Comparison of ENCODE assay signal across 16 mouse cellular contexts in genomic region chr3:122176018-122176417, GRCm38 (mm10).
DNase-seq lines count a peak whose midpoint lies in the region; ATAC-seq lines count a peak whose summit lies in the region.
"Had no signal": no experiment of that assay in that cellular context is flagged by ENCODE, and none has a peak within 500 bp of the region (broad histone marks: within the 10 kb centered on the region; RNA-seq: fewer than 3 reads in every experiment).

No protein-coding gene starts in this region.

- 80% methylated on average over 6 of the region's 6 CpGs for WGBS in midbrain, embryonic 10.5 days
- WGBS in midbrain, embryonic 11.5 days, result 86% methylated on average over 6 of the region's 6 CpGs

- no peaks in the 10 kb centered on the region for H3K36me3 ChIP-seq in midbrain, embryonic 10.5 days
- no peaks in the 10 kb centered on the region for H3K36me3 ChIP-seq in midbrain, embryonic 11.5 days (ENCODE audit: control insufficient read depth, insufficient read depth, low read length)
- H3K36me3 ChIP-seq: embryonic facial prominence, embryonic 13.5 days; embryonic facial prominence, embryonic 15.5 days; forebrain, embryonic 10.5 days; forebrain, embryonic 12.5 days had no signal

- no peak for ATAC-seq in midbrain, embryonic 11.5 days (ENCODE audit: low FRiP score)
- ATAC-seq: forebrain, embryonic 14.5 days; forebrain, embryonic 16.5 days had no signal

- peak; percentile 54 for DNase-seq in cerebellum, adult 11-12 months
- no peak for DNase-seq in cerebellum, adult 11 months
- peak; percentile 58 for DNase-seq in cerebellum, adult 9-11 months
- DNase-seq in cerebellum, postnatal 4 days (ENCODE audit: low spot score in 2 of 2), result no peak
- no peak for DNase-seq in midbrain, embryonic 10.5 days (ENCODE audit: low spot score)
- no peak for DNase-seq in midbrain, embryonic 11.5 days (ENCODE audit: low spot score, missing footprints)
- DNase-seq in cerebellum, postnatal 25 days, result peak; percentile 31
- no peak for DNase-seq in urinary bladder, adult 18-20 months (ENCODE audit: low spot score in 2 of 2)
- DNase-seq: embryo, embryonic 11 days had no signal

- no peaks in the 10 kb centered on the region for H3K9me3 ChIP-seq in midbrain, embryonic 10.5 days (replicated peaks)
- no peaks in the 10 kb centered on the region for H3K9me3 ChIP-seq in midbrain, embryonic 11.5 days (ENCODE audit: control insufficient read depth, low read length)
- H3K9me3 ChIP-seq: embryonic facial prominence, embryonic 13.5 days; embryonic facial prominence, embryonic 15.5 days; forebrain, embryonic 10.5 days; forebrain, embryonic 12.5 days had no signal

- peaks cover 18% of the 10 kb centered on the region for H3K4me1 ChIP-seq in midbrain, embryonic 10.5 days
- H3K4me1 ChIP-seq in midbrain, embryonic 11.5 days (ENCODE audit: control insufficient read depth, insufficient read depth, low read length), result no peaks in the 10 kb centered on the region
- H3K4me1 ChIP-seq: embryonic facial prominence, embryonic 13.5 days; embryonic facial prominence, embryonic 15.5 days had no signal

- no peak overlapping the region for H3K4me3 ChIP-seq in midbrain, embryonic 10.5 days
- no peak overlapping the region for H3K4me3 ChIP-seq in midbrain, embryonic 11.5 days (ENCODE audit: low read depth, low read length)
- H3K4me3 ChIP-seq: embryonic facial prominence, embryonic 13.5 days; embryonic facial prominence, embryonic 15.5 days; erythroblast, embryonic 14.5 days; forebrain, embryonic 10.5 days; forebrain, embryonic 12.5 days had no signal

- H3K9ac ChIP-seq in midbrain, embryonic 11.5 days (ENCODE audit: low read length), result no peak overlapping the region
- H3K9ac ChIP-seq: embryonic facial prominence, embryonic 13.5 days; embryonic facial prominence, embryonic 15.5 days; forebrain, embryonic 12.5 days had no signal

- no peaks in the 10 kb centered on the region for H3K27me3 ChIP-seq in midbrain, embryonic 10.5 days (ENCODE audit: low read depth, poor library complexity, severe bottlenecking)
- H3K27me3 ChIP-seq in midbrain, embryonic 11.5 days (ENCODE audit: control insufficient read depth, insufficient read depth, low read length), result no peaks in the 10 kb centered on the region
- H3K27me3 ChIP-seq: embryonic facial prominence, embryonic 13.5 days; embryonic facial prominence, embryonic 15.5 days had no signal

- H3K27ac ChIP-seq in midbrain, embryonic 10.5 days (replicated peaks), result 0 out of 2 replicates have a peak overlapping the region, but pooled peaks have one; percentile 13
- no peak overlapping the region for H3K27ac ChIP-seq in midbrain, embryonic 11.5 days (ENCODE audit: low read depth, low read length)
- H3K27ac ChIP-seq: embryonic facial prominence, embryonic 13.5 days; embryonic facial prominence, embryonic 15.5 days; forebrain, embryonic 10.5 days; forebrain, embryonic 12.5 days had no signal

- H3K4me2 ChIP-seq in midbrain, embryonic 11.5 days, result no peak overlapping the region
- H3K4me2 ChIP-seq: embryonic facial prominence, embryonic 13.5 days; embryonic facial prominence, embryonic 15.5 days; forebrain, embryonic 12.5 days had no signal

Comparison
In these comparisons a context has a peak if more than half of its experiments do, and no peak if none do; other contexts are left out.
1. DNase-seq: peak in cerebellum, adult 11-12 months (single experiment), cerebellum, adult 9-11 months (single experiment) and cerebellum, postnatal 25 days (2 of 2); none in cerebellum, adult 11 months (single experiment), cerebellum, postnatal 4 days (0 of 2), midbrain, embryonic 10.5 days (single experiment), midbrain, embryonic 11.5 days (single experiment) and urinary bladder, adult 18-20 months (0 of 2).